Mouse (Mus musculus) embryonic facial prominence, embryonic 12.5 days (tissue): ENCODE results near the gene Maml2. TPM values are rescaled to one million over a fixed set of nuclear protein-coding genes. Genes with fewer than 3 reads are reported as not detected.

Experiments used
- ATAC-seq: fragments of 200-750 bp; cut with Nextera tagmentation; 2 replicates; pipeline ENCODE4 v1.8.0; 2017; ENCODE audit not compliant: insufficient number of reproducible peaks, insufficient read depth, low FRiP score, low TSS enrichment
- H3K27ac ChIP-seq: fragments of 300-500 bp; sonication (generic); 2 replicates; pipeline ENCODE4 v1.5.1; 2016; ENCODE audit warnings: mild to moderate bottlenecking
- H3K27me3 ChIP-seq: fragments of 300-500 bp; sonication (generic); 2 replicates; pipeline ENCODE4 v1.6.1; 2016; ENCODE audit warnings: mild to moderate bottlenecking, moderate library complexity
- H3K36me3 ChIP-seq: fragments of 300-500 bp; sonication (generic); 2 replicates; pipeline ENCODE4 v1.6.1; 2016; ENCODE audit warnings: mild to moderate bottlenecking
- H3K4me1 ChIP-seq: fragments of 300-500 bp; sonication (generic); 2 replicates; pipeline ENCODE4 v1.6.1; 2016
- H3K4me2 ChIP-seq: fragments of 300-500 bp; sonication (generic); replicated peaks from 2 replicates; pipeline ENCODE4 v1.6.1; 2016; ENCODE audit warnings: mild to moderate bottlenecking, moderate library complexity
- H3K4me3 ChIP-seq: fragments of 300-500 bp; sonication (generic); 2 replicates; pipeline ENCODE4 v1.5.1; 2016; ENCODE audit warnings: mild to moderate bottlenecking
- H3K9ac ChIP-seq: fragments of 300-500 bp; sonication (generic); 2 replicates; pipeline ENCODE4 v1.6.1; 2016; ENCODE audit warnings: mild to moderate bottlenecking, moderate library complexity
- H3K9me3 ChIP-seq: fragments of 300-500 bp; sonication (generic); 2 replicates; pipeline ENCODE4 v1.6.1; 2016; ENCODE audit warnings: mild to moderate bottlenecking, moderate library complexity
- WGBS: fragments of 180-500 bp; shearing (Covaris S2); methylation state at CpG from one replicate; pipeline ENCODE4 v1.1.7; 2016; 5-methylcytosine and 5-hydroxymethylcytosine counted together
- polyA plus RNA-seq: library from polyadenylated mRNA; unstranded; fragments of >200 nt; fragmentation: Nextera tagmentation; extraction: Ambion mirVana; gene quantifications from 2 replicates; pipeline ENCODE4 v1.2.1, GENCODE M21; 2016

Gene Maml2
- polyA plus RNA-seq, 1 experiment from 2014 or later = 13.6 TPM

- no peak overlapping the region for H3K4me2 ChIP-seq
- no peak overlapping the region for H3K27ac ChIP-seq
- H3K27me3 ChIP-seq = no peaks in the 10 kb centered on the region
- no peak overlapping the region for H3K4me3 ChIP-seq
- H3K9ac ChIP-seq = no peak overlapping the region
- WGBS = 39% methylated on average over 2 of the region's 2 CpGs
- no peaks in the 10 kb centered on the region for H3K9me3 ChIP-seq
- H3K4me1 ChIP-seq = peaks cover 32% of the 10 kb centered on the region
- ATAC-seq = no peak
- no peaks in the 10 kb centered on the region for H3K36me3 ChIP-seq
These were observed 13.3 kb downstream of the Maml2 start for GRCm38 (mm10) chr9:13311094-13311493.

- no peaks in the 10 kb centered on the region for H3K27me3 ChIP-seq
- H3K9ac ChIP-seq = no peak overlapping the region
- no peak for ATAC-seq
- H3K9me3 ChIP-seq = no peaks in the 10 kb centered on the region
- peaks cover 12% of the 10 kb centered on the region for H3K4me1 ChIP-seq
- no peak overlapping the region for H3K27ac ChIP-seq
- 85% methylated on average over 2 of the region's 2 CpGs for WGBS
- no peak overlapping the region for H3K4me3 ChIP-seq
- H3K36me3 ChIP-seq = no peaks in the 10 kb centered on the region
- no peak overlapping the region for H3K4me2 ChIP-seq
These were observed 16.2 kb downstream of the Maml2 start for GRCm38 (mm10) chr9:13313923-13314322.

- Histone ChIP-seq H3K9ac (no peak overlapping the region), H3K4me2 (no peak overlapping the region), H3K36me3 (no peaks in the 10 kb centered on the region), H3K27ac (no peak overlapping the region), H3K4me3 (no peak overlapping the region), H3K9me3 (no peaks in the 10 kb centered on the region), H3K4me1 (peaks cover 12% of the 10 kb centered on the region), H3K27me3 (no peaks in the 10 kb centered on the region)
- no peak for ATAC-seq
- 68% methylated on average over 5 of the region's 5 CpGs for WGBS
These were observed 16.8 kb downstream of the Maml2 start for GRCm38 (mm10) chr9:13314577-13315004.

GRCm38 (mm10) chr9:13315393-13315792, 17.6 kb downstream of the Maml2 start:
- no peaks in the 10 kb centered on the region for H3K36me3 ChIP-seq
- no peak overlapping the region for H3K4me2 ChIP-seq
- H3K27me3 ChIP-seq = no peaks in the 10 kb centered on the region
- peaks cover 9% of the 10 kb centered on the region for H3K4me1 ChIP-seq
- no peak overlapping the region for H3K27ac ChIP-seq
- no peak overlapping the region for H3K9ac ChIP-seq
- 71% methylated on average over 5 of the region's 5 CpGs for WGBS
- H3K4me3 ChIP-seq = no peak overlapping the region
- no peak for ATAC-seq
- no peaks in the 10 kb centered on the region for H3K9me3 ChIP-seq

GRCm38 (mm10) chr9:13319566-13319965, 21.8 kb downstream of the Maml2 start:
- peaks cover 7% of the 10 kb centered on the region; the same call in 1 of the 2 replicates for H3K4me1 ChIP-seq
- no peaks in the 10 kb centered on the region for H3K36me3 ChIP-seq
- H3K4me2 ChIP-seq = no peak overlapping the region
- no peak overlapping the region for H3K4me3 ChIP-seq
- H3K27me3 ChIP-seq = no peaks in the 10 kb centered on the region
- 83% methylated on average over 2 of the region's 2 CpGs for WGBS
- no peak overlapping the region for H3K9ac ChIP-seq
- H3K9me3 ChIP-seq = no peaks in the 10 kb centered on the region
- no peak for ATAC-seq
- H3K27ac ChIP-seq = no peak overlapping the region

GRCm38 (mm10) chr9:13320800-13321364, 23.1 kb downstream of the Maml2 start:
- no peaks in the 10 kb centered on the region for H3K9me3 ChIP-seq
- H3K27me3 ChIP-seq = no peaks in the 10 kb centered on the region
- no peak overlapping the region for H3K4me3 ChIP-seq
- 74% methylated on average over 5 of the region's 5 CpGs for WGBS
- H3K27ac ChIP-seq = no peak overlapping the region
- no peak overlapping the region for H3K9ac ChIP-seq
- H3K4me1 ChIP-seq = peaks cover 7% of the 10 kb centered on the region; the same call in 1 of the 2 replicates
- no peak for ATAC-seq
- no peak overlapping the region for H3K4me2 ChIP-seq
- no peaks in the 10 kb centered on the region for H3K36me3 ChIP-seq

- 67% methylated on average over 2 of the region's 2 CpGs for WGBS
- Histone ChIP-seq H3K4me2 (no peak overlapping the region), H3K36me3 (no peaks in the 10 kb centered on the region), H3K9me3 (no peaks in the 10 kb centered on the region), H3K9ac (no peak overlapping the region), H3K4me3 (no peak overlapping the region), H3K27me3 (no peaks in the 10 kb centered on the region), H3K27ac (peak overlapping the region; percentile 55; the same call in 1 of the 2 replicates), H3K4me1 (peaks cover 7% of the 10 kb centered on the region; the same call in 1 of the 2 replicates)
- ATAC-seq = no peak
These were observed 25.3 kb downstream of the Maml2 start for GRCm38 (mm10) chr9:13323074-13323473.

- Histone ChIP-seq H3K4me2 (no peak overlapping the region), H3K27me3 (no peaks in the 10 kb centered on the region), H3K4me3 (no peak overlapping the region), H3K4me1 (peaks cover 7% of the 10 kb centered on the region; the same call in 1 of the 2 replicates), H3K36me3 (no peaks in the 10 kb centered on the region), H3K9me3 (no peaks in the 10 kb centered on the region), H3K27ac (peak overlapping the region; percentile 55), H3K9ac (no peak overlapping the region)
- 14% methylated on average over 1 of the region's 1 CpGs for WGBS
- ATAC-seq = no peak
These were observed 25.9 kb downstream of the Maml2 start for GRCm38 (mm10) chr9:13323612-13324011.

- Histone ChIP-seq H3K9ac (no peak overlapping the region), H3K27ac (no peak overlapping the region), H3K4me3 (no peak overlapping the region), H3K36me3 (peaks cover 7% of the 10 kb centered on the region), H3K9me3 (no peaks in the 10 kb centered on the region), H3K27me3 (no peaks in the 10 kb centered on the region), H3K4me2 (no peak overlapping the region), H3K4me1 (no peaks in the 10 kb centered on the region)
- ATAC-seq = peak; percentile 56; the same call in 1 of the 2 replicates
These were observed 116.5 kb downstream of the Maml2 start for GRCm38 (mm10) chr9:13414230-13414766.

GRCm38 (mm10) chr9:13425031-13425940, 127.5 kb downstream of the Maml2 start:
- no peaks in the 10 kb centered on the region for H3K36me3 ChIP-seq
- no peak overlapping the region for H3K4me3 ChIP-seq
- peak overlapping the region; percentile 74 for H3K27ac ChIP-seq
- no peak overlapping the region for H3K9ac ChIP-seq
- H3K4me2 ChIP-seq = peak overlapping the region; percentile 25
- ATAC-seq = peak; percentile 89
- H3K27me3 ChIP-seq = no peaks in the 10 kb centered on the region
- peaks cover 30% of the 10 kb centered on the region for H3K4me1 ChIP-seq
- H3K9me3 ChIP-seq = no peaks in the 10 kb centered on the region
- 23% methylated on average over 7 of the region's 7 CpGs for WGBS

- Histone ChIP-seq H3K27me3 (no peaks in the 10 kb centered on the region), H3K27ac (no peak overlapping the region), H3K9me3 (no peaks in the 10 kb centered on the region), H3K9ac (no peak overlapping the region), H3K4me2 (no peak overlapping the region), H3K4me1 (peaks cover 34% of the 10 kb centered on the region), H3K4me3 (no peak overlapping the region), H3K36me3 (no peaks in the 10 kb centered on the region)
- WGBS = 46% methylated on average over 2 of the region's 2 CpGs
- no peak for ATAC-seq
These were observed 131.8 kb downstream of the Maml2 start for GRCm38 (mm10) chr9:13429477-13430125.
